8 mouse cellular contexts compared by ENCODE assay signal in the genomic region with DNA sequence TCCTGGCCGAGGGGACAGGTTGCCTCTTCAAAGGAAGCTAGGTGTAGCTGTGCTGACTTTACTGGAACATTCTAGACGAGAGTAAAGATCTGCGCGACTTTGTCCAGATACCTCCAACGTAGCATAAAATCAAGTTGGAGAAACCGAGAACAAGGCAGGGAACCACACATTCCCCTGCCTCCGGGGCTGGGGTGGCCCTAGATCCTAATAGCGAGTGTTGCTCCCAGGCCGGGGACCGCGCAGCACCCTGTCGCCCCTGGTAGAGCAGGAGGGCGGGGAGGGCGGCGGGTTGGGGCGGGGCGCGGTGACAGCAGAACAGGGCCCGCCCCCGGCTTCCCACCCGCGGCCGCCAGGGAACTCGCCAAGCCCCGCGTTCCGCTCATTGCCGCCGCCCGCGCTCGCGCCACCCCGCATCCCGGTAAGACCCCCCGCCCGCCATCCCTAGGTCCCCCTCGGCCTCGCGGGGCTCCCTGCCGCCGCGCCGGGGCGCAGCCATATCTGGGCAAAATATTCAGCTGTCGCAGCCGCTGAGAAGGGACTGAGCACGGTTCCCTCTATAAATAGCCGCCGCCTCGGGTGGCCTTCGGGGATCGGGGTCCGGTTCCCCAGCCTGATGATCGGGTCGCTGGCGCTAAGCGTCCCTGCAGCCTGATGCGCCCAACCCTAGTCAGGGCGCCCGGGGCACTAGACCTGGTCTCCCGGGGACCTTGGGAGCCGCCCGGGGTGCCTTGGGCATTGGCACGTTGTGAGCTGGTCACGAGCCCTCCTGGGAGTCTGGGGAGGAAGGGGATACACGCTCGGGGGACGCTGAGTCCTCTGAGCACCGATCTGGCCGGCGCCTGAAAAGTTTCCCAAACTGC. TPM values are rescaled to one million over a fixed set of nuclear protein-coding genes. Genes with fewer than 3 reads are reported as not detected.
DNase-seq lines count a peak whose midpoint lies in the region; ATAC-seq and TF ChIP-seq lines count a peak whose summit lies in the region.

A gene (plus strand): TSS at position 44 of the 860 bp plus-strand sequence.

- H3K4me2 ChIP-seq in heart, embryonic 14.5 days (ENCODE audit: low read length): peak within 1 kb of the TSS; percentile 77
- H3K4me2 ChIP-seq in kidney, postnatal 0 days (ENCODE audit: low read length): peak within 1 kb of the TSS; percentile 61
- peak within 1 kb of the TSS; percentile 81 for H3K4me2 ChIP-seq in liver, embryonic 12.5 days
- H3K4me2 ChIP-seq in myocyte (ENCODE audit: low read depth): peak within 1 kb of the TSS; percentile 73
- peak within 1 kb of the TSS; percentile 100 for H3K4me2 ChIP-seq in stomach, embryonic 15.5 days

- H3K27me3 ChIP-seq in heart, embryonic 14.5 days (ENCODE audit: control insufficient read depth, insufficient read depth, low read length): no peaks in the 10 kb centered on the region
- peaks cover 8% of the 10 kb centered on the region; the same call in 1 of the 2 replicates for H3K27me3 ChIP-seq in kidney, postnatal 0 days (ENCODE audit: insufficient read depth, low read length)
- H3K27me3 ChIP-seq in liver, embryonic 12.5 days (replicated peaks): peaks cover 37% of the 10 kb centered on the region
- H3K27me3 ChIP-seq in myocyte (ENCODE audit: control insufficient read depth, insufficient read depth, insufficient read length): no peaks in the 10 kb centered on the region
- peaks cover 36% of the 10 kb centered on the region for H3K27me3 ChIP-seq in stomach, embryonic 15.5 days (replicated peaks)

- peak; percentile 63 for DNase-seq in CD4-positive, CD25-positive, alpha-beta regulatory T cell, adult 2 months (ENCODE audit: low read depth, low spot score)
- peak; percentile 81 for DNase-seq in brain, adult 2 months (ENCODE audit: low read depth, low spot score)
- DNase-seq in kidney, postnatal 0 days (ENCODE audit: low spot score): peak; percentile 59

- WGBS in heart, embryonic 14.5 days: 1% methylated on average over 71 of the region's 72 CpGs
- WGBS in kidney, postnatal 0 days: under 1% methylated on average over 70 of the region's 72 CpGs
- under 1% methylated on average over 51 of the region's 72 CpGs for WGBS in liver, embryonic 12.5 days (ENCODE audit: insufficient replicate concordance)
- WGBS in stomach, embryonic 15.5 days: 1% methylated on average over 67 of the region's 72 CpGs

- H3K4me1 ChIP-seq in heart, embryonic 14.5 days (ENCODE audit: control insufficient read depth in 2 of 2, insufficient read depth in 2 of 2, low read length in 2 of 2): peaks cover 30 to 38% of the 10 kb centered on the region in 2 experiments
- H3K4me1 ChIP-seq in kidney, postnatal 0 days (replicated peaks; ENCODE audit: insufficient read depth, low read length): no peaks in the 10 kb centered on the region
- peaks cover 67% of the 10 kb centered on the region for H3K4me1 ChIP-seq in liver, embryonic 12.5 days
- peaks cover 22% of the 10 kb centered on the region for H3K4me1 ChIP-seq in stomach, embryonic 15.5 days

- peak within 1 kb of the TSS; percentile 92 to 99 for H3K27ac ChIP-seq in heart, embryonic 14.5 days (replicated peaks in 1 of 2; ENCODE audit: control insufficient read depth in 1 of 2, insufficient read depth in 1 of 2, low read depth in 2 of 2, low read length in 2 of 2)
- H3K27ac ChIP-seq in kidney, postnatal 0 days: no peak within 1 kb of the TSS
- H3K27ac ChIP-seq in liver, embryonic 12.5 days: peak within 1 kb of the TSS; percentile 100
- H3K27ac ChIP-seq in stomach, embryonic 15.5 days: no peak within 1 kb of the TSS

- peak within 1 kb of the TSS; percentile 99 for H3K9ac ChIP-seq in heart, embryonic 14.5 days (ENCODE audit: low read length)
- H3K9ac ChIP-seq in kidney, postnatal 0 days (ENCODE audit: low read depth, low read length): peak within 1 kb of the TSS; percentile 31; the same call in 1 of the 2 replicates
- H3K9ac ChIP-seq in liver, embryonic 12.5 days: peak within 1 kb of the TSS; percentile 98
- H3K9ac ChIP-seq in stomach, embryonic 15.5 days: peak within 1 kb of the TSS; percentile 22; the same call in 1 of the 2 replicates

- peak; percentile 39 for TF ChIP-seq POLR2A in myocyte (IDR thresholded peaks at IDR 0.05; ENCODE audit: insufficient read length, low read depth)

- H3ac ChIP-seq in myocyte (ENCODE audit: control insufficient read depth, insufficient read length): no peak within 1 kb of the TSS

- ATAC-seq in erythroid progenitor cell, adult 5-6 weeks (replicated peaks; ENCODE audit: low FRiP score, poor library complexity, severe bottlenecking): peak; percentile 62
- peak; percentile 65 for ATAC-seq in heart, embryonic 14.5 days (ENCODE audit: insufficient number of reproducible peaks, insufficient read depth, low FRiP score, low read depth)
- 0 out of 2 replicates have a peak, but pooled peaks have one; percentile 26 for ATAC-seq in kidney, postnatal 0 days (replicated peaks; ENCODE audit: low FRiP score, low read depth)
- peak; percentile 68 for ATAC-seq in liver, embryonic 12.5 days
- peak; percentile 64; the same call in 1 of the 2 replicates for ATAC-seq in stomach, embryonic 15.5 days (ENCODE audit: insufficient read depth, low FRiP score, low read depth)

- no peak for TF ChIP-seq CTCF in kidney, postnatal 0 days (IDR thresholded peaks at IDR 0.05; ENCODE audit: low read depth)

- no peaks in the 10 kb centered on the region; the same call in none of the 2 replicates for H3K36me3 ChIP-seq in heart, embryonic 14.5 days (ENCODE audit: control insufficient read depth, insufficient read depth, low read length)
- no peaks in the 10 kb centered on the region for H3K36me3 ChIP-seq in kidney, postnatal 0 days (ENCODE audit: insufficient read depth, low read length)
- H3K36me3 ChIP-seq in liver, embryonic 12.5 days: peaks cover 14% of the 10 kb centered on the region
- H3K36me3 ChIP-seq in myocyte (ENCODE audit: control insufficient read depth, insufficient read depth): no peaks in the 10 kb centered on the region
- H3K36me3 ChIP-seq in stomach, embryonic 15.5 days: no peaks in the 10 kb centered on the region

- no peaks in the 10 kb centered on the region for H3K9me3 ChIP-seq in heart, embryonic 14.5 days (ENCODE audit: control insufficient read depth, low read length)
- H3K9me3 ChIP-seq in kidney, postnatal 0 days (replicated peaks; ENCODE audit: low read length): no peaks in the 10 kb centered on the region
- no peaks in the 10 kb centered on the region for H3K9me3 ChIP-seq in liver, embryonic 12.5 days (replicated peaks)
- H3K9me3 ChIP-seq in stomach, embryonic 15.5 days: no peaks in the 10 kb centered on the region

- H3K79me2 ChIP-seq in myocyte (ENCODE audit: control insufficient read depth, insufficient read depth): no peaks in the 10 kb centered on the region

- peak within 1 kb of the TSS; percentile 53 to 87 for H3K4me3 ChIP-seq in heart, embryonic 14.5 days (ENCODE audit: control insufficient read depth in 1 of 2, insufficient read depth in 1 of 2, low read depth in 1 of 2, low read length in 2 of 2)
- peak within 1 kb of the TSS; percentile 39 for H3K4me3 ChIP-seq in kidney, postnatal 0 days (replicated peaks; ENCODE audit: low read depth, low read length)
- peak within 1 kb of the TSS; percentile 91 for H3K4me3 ChIP-seq in liver, embryonic 12.5 days
- H3K4me3 ChIP-seq in myocyte: peak within 1 kb of the TSS; percentile 25
- H3K4me3 ChIP-seq in stomach, embryonic 15.5 days (replicated peaks): peak within 1 kb of the TSS; percentile 57

TF ChIP-seq in myocyte, 11 proteins besides CTCF, POLR2A, EP300 and RAD21:
- no peak for TF ChIP-seq CEBPB (IDR thresholded peaks at IDR 0.05; ENCODE audit: insufficient read depth, poor library complexity, severe bottlenecking)
- no peak for TF ChIP-seq USF1 (IDR thresholded peaks at IDR 0.05; ENCODE audit: low read depth)
- TF ChIP-seq MYOG (IDR thresholded peaks at IDR 0.05; ENCODE audit: control insufficient read depth in 1 of 3, insufficient read depth in 1 of 3, insufficient read length in 2 of 3, low read depth in 2 of 3): peak in 1 of 3 experiments; percentile 17
- peak in 1 of 3 experiments; percentile 32 for TF ChIP-seq MYOD1 (IDR thresholded peaks at IDR 0.05; ENCODE audit: control insufficient read depth in 1 of 3, insufficient read length in 2 of 3, low read depth in 2 of 3)
- no peak for TF ChIP-seq SRF (IDR thresholded peaks at IDR 0.05; ENCODE audit: control insufficient read depth, insufficient read length, low read depth)
- TF ChIP-seq POLR2AphosphoS2 (IDR thresholded peaks at IDR 0.05; ENCODE audit: insufficient read length, low read depth): no peak
- TF ChIP-seq TCF12 (IDR thresholded peaks at IDR 0.05; ENCODE audit: insufficient read depth, poor library complexity, severe bottlenecking): no peak

RNA-seq across cellular contexts. Expression of the gene that starts here (rescaled TPM):
- 258 and 260 TPM in 2 replicates for total RNA-seq in erythroid progenitor cell, adult 5-6 weeks (2015; ENCODE audit: low replicate concordance)
- total RNA-seq in erythroid progenitor cell, adult 5-6 weeks (2017; ENCODE audit: low replicate concordance): 189 and 234 TPM in 2 replicates
- 220 and 230 TPM in 2 replicates for polyA plus RNA-seq in heart, embryonic 14.5 days (2014; fragmentation: Nextera tagmentation; extraction: Ambion mirVana)
- polyA plus RNA-seq in kidney, postnatal 0 days (2015; fragmentation: Nextera tagmentation; extraction: Ambion mirVana): 5.5 and 6.5 TPM in 2 replicates
- 45.3 and 46.4 TPM in 2 replicates for polyA plus RNA-seq in liver, embryonic 12.5 days (2016; fragmentation: Nextera tagmentation; extraction: Ambion mirVana)
- polyA plus RNA-seq in myocyte (2012; fragmentation: generic; extraction: Trizol): 36.6 TPM
- 4.7 and 6.4 TPM in 2 replicates for polyA plus RNA-seq in stomach, embryonic 15.5 days (2015; fragmentation: Nextera tagmentation; extraction: Ambion mirVana)

Comparison
In these comparisons a context has a peak if more than half of its experiments do, and no peak if none do; other contexts are left out.
1. H3K27ac ChIP-seq: peak in heart, embryonic 14.5 days (2 of 2) and liver, embryonic 12.5 days (single experiment); none in kidney, postnatal 0 days (single experiment) and stomach, embryonic 15.5 days (single experiment).
2. H3K4me3 ChIP-seq: peak in every context shown above with its lines; median percentile 91 in liver, embryonic 12.5 days; 70 in heart, embryonic 14.5 days; 57 in stomach, embryonic 15.5 days; 39 in kidney, postnatal 0 days; 25 in myocyte.
3. H3K9ac ChIP-seq: peak in every context shown above with its lines; median percentile 99 in heart, embryonic 14.5 days; 98 in liver, embryonic 12.5 days; 31 in kidney, postnatal 0 days; 22 in stomach, embryonic 15.5 days.
4. Peak in every context shown above with its lines, with median percentiles within 50 percentile points of each other: DNase-seq, ATAC-seq and H3K4me2 ChIP-seq.